Comparison of ENCODE assay signal across 8 mouse cellular contexts in genomic region chr17:62880311-62881175, GRCm38 (mm10). TPM values are rescaled to one million over a fixed set of nuclear protein-coding genes. Genes with fewer than 3 reads are reported as not detected.
A peak's percentile ranks its signal among the peaks of the same experiment; 100 is the strongest.
DNase-seq lines count a peak whose midpoint lies in the region; ATAC-seq and TF ChIP-seq lines count a peak whose summit lies in the region.

No protein-coding gene starts in this region.

- peaks cover 28% of the 10 kb centered on the region for H3K27me3 ChIP-seq in ES-Bruce4 (ENCODE audit: control insufficient read depth, insufficient read depth, low read length, poor library complexity, severe bottlenecking)
- H3K27me3 ChIP-seq in embryonic facial prominence, embryonic 15.5 days: no peaks in the 10 kb centered on the region

- H3K9me3 ChIP-seq in ES-Bruce4 (replicated peaks; ENCODE audit: control insufficient read depth, insufficient read depth, low read length, poor library complexity, severe bottlenecking): no peaks in the 10 kb centered on the region
- no peaks in the 10 kb centered on the region for H3K9me3 ChIP-seq in embryonic facial prominence, embryonic 15.5 days (replicated peaks)

- peak overlapping the region; percentile 94 for H3K4me2 ChIP-seq in embryonic facial prominence, embryonic 15.5 days (replicated peaks)

- ATAC-seq in embryonic facial prominence, embryonic 15.5 days (ENCODE audit: insufficient number of reproducible peaks, low FRiP score, low TSS enrichment, low read depth): no peak
- ATAC-seq in activated CD4-positive, CD25-positive, alpha-beta regulatory T cell, adult 4 months: no peak

- DNase-seq in adrenal gland, adult 8-10 months: peak; percentile 16
- DNase-seq in heart, postnatal 14 days: peak; percentile 56 to 63
- DNase-seq in kidney, postnatal 4 days: peak; percentile 65 to 76
- peak; percentile 20 for DNase-seq in lung, postnatal 10 days
- peak; percentile 35 to 44 for DNase-seq in right cerebral cortex, postnatal 10 days (ENCODE audit: low spot score in 2 of 2)

- H3K27ac ChIP-seq in ES-Bruce4 (ENCODE audit: insufficient read depth, low read length): no peak overlapping the region
- peak overlapping the region; percentile 98 for H3K27ac ChIP-seq in embryonic facial prominence, embryonic 15.5 days (replicated peaks)

- no peak for TF ChIP-seq EP300 in ES-Bruce4 (IDR thresholded peaks at IDR 0.05; ENCODE audit: insufficient read depth, low read depth, low read length)

- no peaks in the 10 kb centered on the region for H3K4me1 ChIP-seq in ES-Bruce4 (ENCODE audit: control insufficient read depth, insufficient read depth, low read length)
- H3K4me1 ChIP-seq in embryonic facial prominence, embryonic 15.5 days: peaks cover 16% of the 10 kb centered on the region; the same call in 1 of the 2 replicates

- peak overlapping the region; percentile 80 for H3K9ac ChIP-seq in ES-Bruce4 (ENCODE audit: low read depth, poor library complexity, severe bottlenecking)
- peak overlapping the region; percentile 90 for H3K9ac ChIP-seq in embryonic facial prominence, embryonic 15.5 days

- H3K4me3 ChIP-seq in ES-Bruce4 (ENCODE audit: low read depth, low read length): peak overlapping the region; percentile 65
- peak overlapping the region; percentile 83 for H3K4me3 ChIP-seq in embryonic facial prominence, embryonic 15.5 days (replicated peaks)

- intact Hi-C loops in heart, postnatal 14 days (cut with DNase I): loop anchor here (5.0 to 10.0 kb wide), 3 partner anchors 98 to 584 kb away; no protein-coding TSS in a partner anchor

- WGBS in embryonic facial prominence, embryonic 15.5 days: under 1% methylated on average over 82 of the region's 82 CpGs

- TF ChIP-seq CTCF in ES-Bruce4 (IDR thresholded peaks at IDR 0.05; ENCODE audit: low read depth, low read length): no peak

- no peaks in the 10 kb centered on the region for H3K36me3 ChIP-seq in ES-Bruce4 (ENCODE audit: control insufficient read depth, insufficient read depth, low read length, poor library complexity, severe bottlenecking)
- H3K36me3 ChIP-seq in embryonic facial prominence, embryonic 15.5 days: no peaks in the 10 kb centered on the region

- TF ChIP-seq POLR2A in ES-Bruce4 (IDR thresholded peaks at IDR 0.05; ENCODE audit: insufficient read depth, low read length): no peak

RNA-seq across cellular contexts. Expression of gene Efna5, which starts 0.6 kb away (rescaled TPM):
- 29.6 and 32.7 TPM in 2 replicates for polyA plus RNA-seq in ES-Bruce4 (2011; ENCODE audit: insufficient read depth, insufficient read length, low read depth, missing spikeins)
- total RNA-seq in adrenal gland, adult 8-10 months (2022): 10 to 100 TPM; 13.8 to 20.8 (median 16.9) TPM
- 70.6 and 71.9 TPM in 2 replicates for polyA plus RNA-seq in embryonic facial prominence, embryonic 15.5 days (2015; fragmentation: Nextera tagmentation; extraction: Ambion mirVana)
- 10 to 100 TPM; 23.6 to 24.8 TPM for total RNA-seq in heart, postnatal 14 days (2021)
- under 1 TPM in 1 of 2 experiments, not detected in 1; 0.19 TPM for polyA plus RNA-seq in activated CD4-positive, CD25-positive, alpha-beta regulatory T cell, adult 4 months (2017; shearing (Covaris generic))

Comparison
In these comparisons a context has a peak if more than half of its experiments do, and no peak if none do; other contexts are left out.
1. DNase-seq: peak in every context shown above with its lines; median percentile 70 in kidney, postnatal 4 days; 60 in heart, postnatal 14 days; 40 in right cerebral cortex, postnatal 10 days; 20 in lung, postnatal 10 days; 16 in adrenal gland, adult 8-10 months.
2. RNA of gene Efna5, which starts 0.6 kb away (polyA plus RNA-seq): 70.6 to 71.9 TPM in embryonic facial prominence, embryonic 15.5 days and 29.6 to 32.7 TPM in ES-Bruce4; 0.19 TPM in activated CD4-positive, CD25-positive, alpha-beta regulatory T cell, adult 4 months; every median in the first group is over 10 times any median in the second.